Mouse (Mus musculus) embryonic fibroblast, embryonic 13.5 days (primary cell): Measurements from ENCODE around the gene Stk38. TPM values are rescaled to one million over a fixed set of nuclear protein-coding genes. Genes with fewer than 3 reads are reported as not detected.

Experiments
- H3K27ac ChIP-seq: 2 replicates; pipeline ENCODE4 v1.5.1; 2012; ENCODE audit warnings: low read length, control low read depth, inconsistent platforms; ENCODE audit not compliant: insufficient read depth
- H3K4me1 ChIP-seq: 2 replicates; pipeline ENCODE4 v1.6.1; 2011; ENCODE audit warnings: low read length; ENCODE audit not compliant: control insufficient read depth, insufficient read depth
- H3K4me3 ChIP-seq: 2 replicates; pipeline ENCODE4 v1.5.1; 2011; ENCODE audit warnings: mild to moderate bottlenecking, control low read depth, low read length; ENCODE audit not compliant: insufficient read depth
- CTCF ChIP-seq: IDR thresholded peaks from 2 replicates; pipeline ENCODE4 v1.5.1; 2011; ENCODE audit warnings: mild to moderate bottlenecking, control low read depth, low read length, moderate library complexity, borderline replicate concordance; ENCODE audit not compliant: insufficient read depth
- POLR2A ChIP-seq: IDR thresholded peaks from 2 replicates; pipeline ENCODE4 v1.6.1; 2011; ENCODE audit warnings: low read depth, mild to moderate bottlenecking, control low read depth, low read length, moderate library complexity
- polyA plus RNA-seq: library from polyadenylated mRNA; stranded (reverse); fragments of >200 nt; gene quantifications from 2 replicates; pipeline ENCODE4 v1.2.4, GENCODE M21; 2011; ENCODE audit warnings: low read depth; ENCODE audit not compliant: missing spikeins, insufficient read length

Stk38 gene
- polyA plus RNA-seq, 1 experiment = 102 TPM

DNA sequence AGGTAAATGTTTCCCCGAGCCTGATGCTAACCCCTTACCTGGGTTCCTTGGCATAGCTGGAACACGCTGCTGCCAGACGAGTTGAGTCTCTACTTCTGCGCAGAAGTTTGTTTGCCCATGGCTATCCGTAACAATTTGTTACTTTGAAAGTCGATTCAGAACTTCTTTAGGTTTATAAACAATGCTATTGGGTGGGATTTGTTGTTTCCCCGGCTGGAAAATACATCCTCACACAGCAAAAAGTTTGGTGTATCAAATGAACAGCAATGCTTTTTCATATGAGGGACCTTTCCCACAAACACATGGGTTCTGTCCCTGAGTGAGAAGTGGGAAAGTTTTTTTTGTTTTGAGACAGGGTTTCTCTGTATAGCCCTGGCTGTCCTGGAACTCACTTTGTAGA, 64.1 kb downstream of the Stk38 start, which contains the start of gene Pxt1:
Gene Pxt1 (minus strand): TSS at position 101 of the 400 bp plus-strand sequence.
- H3K27ac ChIP-seq = no peak within 1 kb of the TSS
- H3K4me1 ChIP-seq = peaks cover 3% of the 10 kb centered on the region
- H3K4me3 ChIP-seq = no peak within 1 kb of the TSS
- TF ChIP-seq CTCF (no peak), POLR2A (no peak)

DNA sequence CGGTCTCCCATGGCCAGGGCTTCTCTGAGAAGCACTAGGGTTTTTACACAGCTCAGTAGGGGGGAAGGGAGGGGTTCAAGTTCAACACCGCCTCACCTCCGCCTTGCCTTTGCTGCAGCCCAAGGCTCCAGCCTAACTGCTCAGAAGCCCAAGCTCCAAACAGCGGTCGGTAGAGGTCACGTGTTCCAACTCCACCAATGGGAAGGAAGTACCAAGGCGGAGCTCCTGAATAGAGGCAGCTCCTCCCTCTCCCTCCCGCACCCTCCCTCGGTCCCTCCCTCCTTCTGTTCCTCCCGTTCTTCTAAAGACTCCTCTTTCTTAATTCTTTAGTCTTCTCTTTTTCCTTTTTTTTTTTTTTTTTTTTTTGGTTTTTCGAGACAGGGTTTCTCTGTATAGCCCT, 65.7 kb downstream of the Stk38 start:
- H3K4me3 ChIP-seq = no peak overlapping the region
- no peaks in the 10 kb centered on the region for H3K4me1 ChIP-seq
- H3K27ac ChIP-seq = no peak overlapping the region
- TF ChIP-seq CTCF (no peak), POLR2A (no peak)

DNA sequence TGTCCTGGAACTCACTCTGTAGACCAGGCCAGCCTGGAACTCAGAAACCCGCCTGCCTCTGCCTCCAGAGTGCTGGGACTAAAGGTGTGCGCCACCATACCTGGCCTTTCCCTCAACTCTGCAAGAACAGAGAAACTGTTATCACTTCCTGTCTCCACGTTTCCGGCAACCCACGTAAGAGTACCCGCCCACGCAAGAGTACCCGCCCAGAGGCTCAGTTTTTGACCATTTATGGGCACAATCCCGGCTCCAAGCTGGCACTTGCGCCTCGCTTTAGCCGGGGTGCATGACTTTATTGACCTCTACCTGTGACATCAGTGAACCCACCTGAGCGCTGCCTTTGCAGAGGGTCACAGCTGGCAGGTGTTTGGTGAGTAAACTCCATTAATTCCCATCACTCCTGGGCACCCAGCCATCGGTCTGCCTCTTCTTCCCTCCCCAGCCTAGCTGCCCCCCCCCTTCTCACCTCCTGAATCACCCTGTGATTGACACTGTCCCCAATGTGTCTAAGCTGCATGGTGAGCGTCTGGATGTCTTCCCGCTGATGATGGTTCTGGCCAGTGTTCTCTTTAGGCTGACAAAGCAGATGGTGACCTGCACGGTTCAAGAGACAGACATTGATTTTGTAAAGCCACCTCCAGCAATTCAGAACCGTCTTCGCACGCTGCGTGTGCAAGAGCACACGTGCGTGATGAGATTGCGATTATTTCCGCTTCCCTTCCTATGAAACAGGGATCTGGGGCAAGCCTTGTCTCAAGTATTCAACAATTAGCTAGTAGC, 66.8 kb downstream of the Stk38 start:
- no peak for TF ChIP-seq CTCF
- no peak for TF ChIP-seq POLR2A
- H3K27ac ChIP-seq = no peak overlapping the region
- no peaks in the 10 kb centered on the region for H3K4me1 ChIP-seq
- no peak overlapping the region for H3K4me3 ChIP-seq

DNA sequence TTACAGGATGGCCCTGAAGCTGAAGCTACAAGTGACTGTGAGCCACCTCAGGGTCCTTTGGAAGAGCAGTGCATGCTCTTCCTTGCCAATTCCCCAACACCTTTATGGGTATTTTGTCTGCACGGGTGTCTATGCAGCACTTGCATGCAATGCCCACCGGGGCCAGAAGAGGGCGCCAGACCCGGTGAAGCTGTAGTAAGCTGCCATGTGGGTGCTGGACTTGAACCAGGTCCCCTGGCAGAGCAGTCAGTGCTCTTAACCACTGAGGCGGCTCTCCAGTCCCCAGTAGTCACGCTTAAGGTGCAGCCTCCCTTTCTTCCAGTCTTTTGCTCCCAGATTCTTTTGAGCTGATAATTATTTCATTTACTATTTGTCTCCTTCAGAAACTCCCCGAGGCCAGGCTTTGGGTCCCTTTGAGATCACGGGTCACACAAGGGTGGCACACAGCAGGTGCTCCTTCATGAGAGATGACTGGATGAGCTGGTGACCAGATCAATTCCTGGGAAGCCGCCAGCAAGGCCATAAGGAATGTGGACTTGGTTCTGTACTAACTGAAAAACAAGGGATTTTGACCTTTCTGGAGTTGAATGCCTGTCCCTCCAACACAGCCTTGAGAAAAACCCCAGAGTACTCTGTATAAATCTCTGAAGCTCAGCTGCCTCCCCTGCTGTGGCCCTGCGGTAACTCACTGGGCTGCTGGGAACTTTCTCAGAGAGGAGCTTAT, 71.0 kb downstream of the Stk38 start:
- TF ChIP-seq CTCF (no peak), POLR2A (no peak)

DNA sequence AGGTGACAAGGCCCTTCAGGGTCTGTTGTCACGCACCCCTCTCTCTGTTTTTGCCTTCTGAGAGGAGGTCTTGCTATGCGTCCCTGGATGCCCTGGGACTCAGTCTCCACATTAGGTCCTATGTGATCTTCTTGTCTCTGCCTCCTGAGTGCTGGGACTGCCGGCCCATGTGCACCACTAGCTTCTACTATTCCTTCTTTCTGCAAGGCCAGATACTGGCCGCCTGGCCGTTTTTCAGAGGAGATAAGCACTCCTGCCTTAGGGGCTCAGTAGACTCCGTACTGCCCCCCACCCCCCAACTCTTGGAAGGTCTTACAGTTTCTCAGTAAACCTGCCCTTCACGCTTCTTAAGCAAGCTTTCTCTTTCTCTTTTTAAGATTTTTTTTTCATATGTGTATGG, 71.7 kb downstream of the Stk38 start:
- Histone ChIP-seq H3K4me1 (peaks cover 3% of the 10 kb centered on the region; the same call in 1 of the 2 replicates), H3K4me3 (no peak overlapping the region), H3K27ac (no peak overlapping the region)
- TF ChIP-seq POLR2A (no peak), CTCF (no peak)

More for the DNA sequence above, 71.0 kb downstream of the Stk38 start:
- no peak overlapping the region for H3K4me3 ChIP-seq
- H3K27ac ChIP-seq = no peak overlapping the region
- no peaks in the 10 kb centered on the region for H3K4me1 ChIP-seq

DNA sequence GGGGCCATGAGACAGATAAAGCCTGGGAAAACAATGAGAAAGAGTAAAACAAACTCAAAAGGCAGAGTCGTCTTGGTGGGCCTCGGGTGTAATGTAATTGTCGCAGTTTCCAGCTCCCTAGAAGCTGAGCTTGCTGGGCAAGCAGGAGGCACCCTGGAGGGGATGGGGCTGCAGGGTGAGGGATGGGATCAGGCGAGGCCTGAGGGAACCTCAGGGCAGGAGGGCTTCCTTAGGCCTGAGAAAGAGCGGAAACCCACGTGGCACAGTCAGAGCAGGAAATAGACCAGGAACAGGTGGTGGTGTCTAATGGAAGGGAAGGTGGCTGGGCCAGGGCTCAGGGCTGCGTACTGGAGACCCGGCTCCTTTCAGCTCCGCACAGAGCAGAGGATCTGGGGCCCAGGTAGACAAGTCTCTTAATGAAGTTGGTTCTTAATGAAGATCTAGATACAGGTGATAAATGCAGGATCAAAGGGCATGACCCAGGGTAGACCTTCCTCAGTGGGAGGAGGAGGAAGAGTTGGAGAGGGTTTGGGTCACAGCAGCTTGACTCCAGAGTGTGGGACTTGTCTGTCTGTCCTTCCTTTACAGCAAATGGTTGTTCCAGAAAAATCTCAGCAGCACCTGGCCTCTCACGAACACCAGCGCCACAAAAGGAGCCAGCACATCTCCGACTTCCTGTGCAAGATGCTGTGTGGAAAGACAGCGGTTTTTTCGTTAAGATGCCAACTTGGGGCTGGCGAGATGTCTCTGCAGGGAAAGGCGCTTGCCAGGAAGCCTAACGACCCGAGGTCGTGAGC, 73.5 kb downstream of the Stk38 start:
- no peak overlapping the region for H3K27ac ChIP-seq
- no peak overlapping the region for H3K4me3 ChIP-seq
- TF ChIP-seq POLR2A (no peak), CTCF (no peak)
- H3K4me1 ChIP-seq = peaks cover 5% of the 10 kb centered on the region; the same call in 1 of the 2 replicates

DNA sequence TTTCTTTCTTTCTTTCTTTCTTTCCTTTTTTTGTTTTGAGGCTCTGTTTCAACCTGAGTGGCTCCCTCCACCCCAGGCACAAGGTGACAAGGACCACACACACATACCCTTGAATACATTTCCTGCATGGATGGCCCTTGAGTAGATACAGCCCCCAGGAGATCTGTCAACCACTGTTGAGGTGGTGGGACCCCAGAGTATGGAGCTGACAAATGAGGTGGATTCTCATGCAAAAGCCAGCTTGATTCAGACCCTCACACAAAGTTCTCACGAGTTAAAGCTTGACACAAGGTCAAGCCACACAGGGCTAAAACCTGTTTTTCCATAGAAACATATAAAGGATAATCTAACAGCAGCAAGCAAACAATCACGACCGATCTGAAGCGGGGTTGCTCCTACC, 75.5 kb downstream of the Stk38 start:
- no peak overlapping the region for H3K4me3 ChIP-seq
- TF ChIP-seq CTCF = no peak
- H3K4me1 ChIP-seq = peaks cover 5% of the 10 kb centered on the region; the same call in 1 of the 2 replicates
- no peak overlapping the region for H3K27ac ChIP-seq

DNA sequence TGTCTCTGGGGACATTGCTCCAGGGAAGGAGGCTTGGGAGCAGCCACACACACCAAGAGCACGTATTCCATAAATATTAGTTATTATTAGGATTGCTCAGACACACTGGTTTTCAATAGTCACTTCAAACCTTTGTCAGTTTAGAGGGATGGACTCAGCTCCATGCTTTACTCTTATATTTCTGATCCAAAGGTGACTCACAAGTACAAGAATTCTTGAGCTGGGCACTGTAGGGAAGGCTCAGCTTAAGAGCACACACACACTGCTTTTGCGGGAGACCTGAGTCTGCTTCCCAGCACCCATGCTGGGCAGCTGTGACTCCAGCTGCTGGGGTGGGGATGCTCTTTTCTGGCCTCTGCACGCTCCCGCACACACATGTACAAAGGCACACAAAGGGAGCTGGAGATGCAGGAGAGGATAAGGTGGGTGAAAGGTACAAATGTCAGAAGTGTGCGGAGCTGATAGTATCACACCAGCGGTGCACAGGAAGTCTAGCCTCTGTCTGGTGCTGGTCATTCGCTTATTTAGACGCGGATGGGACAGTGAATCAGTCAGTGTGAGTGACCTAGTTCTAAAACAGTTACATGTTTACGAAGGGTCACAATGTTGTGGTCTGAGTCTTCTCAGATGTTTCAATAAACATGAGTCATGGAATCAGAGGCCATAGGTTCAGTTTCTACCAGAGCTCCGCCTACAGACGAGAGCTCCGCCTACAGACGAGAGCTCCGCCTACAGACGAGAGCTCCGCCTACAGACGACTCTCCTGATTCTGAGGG, 76.2 kb downstream of the Stk38 start:
- H3K4me3 ChIP-seq = no peak overlapping the region

More for the DNA sequence above, 76.2 kb downstream of the Stk38 start:
- H3K27ac ChIP-seq = peak overlapping the region; percentile 70; the same call in 1 of the 2 replicates
- TF ChIP-seq CTCF (no peak), POLR2A (no peak)
- H3K4me1 ChIP-seq = peaks cover 5% of the 10 kb centered on the region; the same call in 1 of the 2 replicates
